Mouse (Mus musculus) cerebellum, adult 2 months (tissue): Measurements from ENCODE around the gene Marf1. TPM values are rescaled to one million over a fixed set of nuclear protein-coding genes. Genes with fewer than 3 reads are reported as not detected.
"Not testable (repeated sequence)": the region's sequence is repeated elsewhere in the genome, so short reads cannot be mapped to it uniquely, and the experiment has no call there.

ENCODE experiments used
- DNase-seq, 2 experiments: peaks; one replicate each; pipeline ENCODE4 v3.0.0; 2021
- H3K27ac ChIP-seq: fragments of 200-500 bp; 2 replicates; pipeline ENCODE4 v1.5.1; 2012; ENCODE audit warnings: low read length, control low read depth, inconsistent platforms; ENCODE audit not compliant: insufficient read depth
- H3K27me3 ChIP-seq: fragments of 200-500 bp; 2 replicates; pipeline ENCODE4 v1.6.1; 2012; ENCODE audit warnings: inconsistent platforms, mild to moderate bottlenecking, low read length, moderate library complexity; ENCODE audit not compliant: control insufficient read depth, insufficient read depth
- H3K4me1 ChIP-seq: fragments of 200-500 bp; 2 replicates; pipeline ENCODE4 v1.6.1; 2011; ENCODE audit warnings: low read length; ENCODE audit not compliant: control insufficient read depth, insufficient read depth
- H3K4me3 ChIP-seq: fragments of 200-500 bp; replicated peaks from 2 replicates; pipeline ENCODE3; 2011; ENCODE audit warnings: mild to moderate bottlenecking, low read depth, low read length, control low read depth; ENCODE audit not compliant: insufficient read depth
- CTCF ChIP-seq: fragments of 200-500 bp; IDR thresholded peaks from 2 replicates; pipeline ENCODE4 v1.5.1; 2011; ENCODE audit warnings: low read depth, mild to moderate bottlenecking, control low read depth, low read length, moderate library complexity, borderline replicate concordance; ENCODE audit not compliant: insufficient read depth
- POLR2A ChIP-seq: fragments of 200-500 bp; IDR thresholded peaks from 2 replicates; pipeline ENCODE4 v1.6.1; 2011; ENCODE audit warnings: low read length, control low read depth, borderline replicate concordance; ENCODE audit not compliant: insufficient read depth
- WGBS: fragments of 180-500 bp; shearing (Covaris S2); methylation state at CpG from one replicate; pipeline ENCODE4 v1.1.7; 2018; 5-methylcytosine and 5-hydroxymethylcytosine counted together
- polyA plus RNA-seq: library from polyadenylated mRNA; depleted of rRNA; stranded (reverse); fragments of >200 nt; gene quantifications from 2 replicates; pipeline ENCODE4 v1.2.3, GENCODE M21; 2012; rRNA removed

Gene Marf1
- polyA plus RNA-seq, 1 experiment, result 39.9 TPM

GRCm38 (mm10) chr16:14105891-14106290 is 57.3 kb downstream of the Marf1 start:
- no peak overlapping the region for H3K27ac ChIP-seq
- no peak for DNase-seq
- H3K27me3 ChIP-seq, result no peaks in the 10 kb centered on the region
- 30% methylated on average over 6 of the region's 6 CpGs for WGBS
- H3K4me3 ChIP-seq, result no peak overlapping the region
- no peaks in the 10 kb centered on the region for H3K4me1 ChIP-seq
- TF ChIP-seq POLR2A (no peak), CTCF (no peak)

- DNase-seq, result no peak
- H3K4me3 ChIP-seq, result no peak overlapping the region
- TF ChIP-seq CTCF (no peak), POLR2A (no peak)
- no peak overlapping the region for H3K27ac ChIP-seq
- H3K4me1 ChIP-seq, result no peaks in the 10 kb centered on the region
- WGBS, result 79% methylated on average over 2 of the region's 2 CpGs
- no peaks in the 10 kb centered on the region for H3K27me3 ChIP-seq
Measured at GRCm38 (mm10) chr16:14091771-14092170, 71.4 kb downstream of the Marf1 start.

- no peak for TF ChIP-seq CTCF
- TF ChIP-seq POLR2A, result no peak
- 81% methylated on average over 3 of the region's 3 CpGs for WGBS
Measured at GRCm38 (mm10) chr16:14089296-14089695, 73.9 kb downstream of the Marf1 start.

GRCm38 (mm10) chr16:14088249-14088648 is 74.9 kb downstream of the Marf1 start:
- Histone ChIP-seq H3K27ac (no peak overlapping the region), H3K4me1 (no peaks in the 10 kb centered on the region), H3K27me3 (no peaks in the 10 kb centered on the region), H3K4me3 (no peak overlapping the region)
- WGBS, result 79% methylated on average over 3 of the region's 3 CpGs
- DNase-seq, result no peak
- no peak for TF ChIP-seq CTCF
- TF ChIP-seq POLR2A, result no peak

More at GRCm38 (mm10) chr16:14089296-14089695, 73.9 kb downstream of the Marf1 start:
- no peak for DNase-seq
- Histone ChIP-seq H3K27me3 (no peaks in the 10 kb centered on the region), H3K27ac (no peak overlapping the region), H3K4me1 (no peaks in the 10 kb centered on the region), H3K4me3 (no peak overlapping the region)

GRCm38 (mm10) chr16:14082925-14083324 is 80.2 kb downstream of the Marf1 start:
- Histone ChIP-seq H3K27me3 (no peaks in the 10 kb centered on the region), H3K4me1 (no peaks in the 10 kb centered on the region), H3K4me3 (no peak overlapping the region), H3K27ac (no peak overlapping the region)
- 86% methylated on average over 2 of the region's 2 CpGs for WGBS
- no peak for TF ChIP-seq CTCF
- no peak for TF ChIP-seq POLR2A
- no peak for DNase-seq

GRCm38 (mm10) chr16:14070471-14071169 is 92.5 kb downstream of the Marf1 start:
- WGBS, result 70% methylated on average over 5 of the region's 5 CpGs
- no peak for DNase-seq
- H3K4me3 ChIP-seq, result no peak overlapping the region
- no peaks in the 10 kb centered on the region for H3K4me1 ChIP-seq
- no peak overlapping the region for H3K27ac ChIP-seq
- no peaks in the 10 kb centered on the region for H3K27me3 ChIP-seq
- TF ChIP-seq CTCF, result no peak
- no peak for TF ChIP-seq POLR2A

- not testable (repeated sequence) for H3K27me3 ChIP-seq, DNase-seq, H3K4me1 ChIP-seq, H3K4me3 ChIP-seq, H3K27ac ChIP-seq
- 81% methylated on average over 2 of the region's 2 CpGs for WGBS
Measured at GRCm38 (mm10) chr16:14068701-14069100, 94.5 kb downstream of the Marf1 start.

- not testable (repeated sequence) for H3K27ac ChIP-seq, H3K4me3 ChIP-seq, H3K27me3 ChIP-seq, H3K4me1 ChIP-seq, DNase-seq
- WGBS, result 79% methylated on average over 4 of the region's 4 CpGs
Measured at GRCm38 (mm10) chr16:14066571-14066970, 96.6 kb downstream of the Marf1 start.

GRCm38 (mm10) chr16:14059869-14060268 is 103.3 kb downstream of the Marf1 start:
- Histone ChIP-seq H3K4me1 (no peaks in the 10 kb centered on the region), H3K27ac (no peak overlapping the region), H3K4me3 (no peak overlapping the region), H3K27me3 (no peaks in the 10 kb centered on the region)
- WGBS, result 85% methylated on average over 5 of the region's 5 CpGs
- DNase-seq, result no peak
- TF ChIP-seq CTCF (no peak), POLR2A (no peak)

Other genes starting within 250 kb of the Marf1 start
- 154 and 162 TPM in 2 replicates for gene 2900011O08Rik, start 176.7 kb downstream of the Marf1 start, polyA plus RNA-seq
- gene Ifitm7, start 176.5 kb downstream of the Marf1 start, polyA plus RNA-seq, result 0.70 and 1.1 TPM in 2 replicates
- 32.3 and 34.7 TPM in 2 replicates for gene Nde1, start 76 bp downstream of the Marf1 start, polyA plus RNA-seq
- gene Myh11, start 128.0 kb upstream of the Marf1 start, polyA plus RNA-seq, result 4.3 and 5.3 TPM in 2 replicates
- gene Fopnl, start 154.1 kb upstream of the Marf1 start, polyA plus RNA-seq, result 66.7 and 69.5 TPM in 2 replicates
- 16.3 and 17.1 TPM in 2 replicates for gene Abcc1, start 198.2 kb upstream of the Marf1 start, polyA plus RNA-seq